Mouse (Mus musculus) hindbrain, embryonic 12.5 days (tissue): ENCODE measurements at regions not wholly inside any gene's neighbourhood (a gene's known extent, or its start where the extent isn't known, plus 50 kb on each side); places are given as distances from the start of the nearest gene placed in this dataset.
A peak's percentile ranks its signal among the peaks of the same experiment; 100 is the strongest.

Source experiments
- ATAC-seq: fragments of 200-750 bp; cut with Nextera tagmentation; 2 replicates; pipeline ENCODE4 v1.8.0; 2017; ENCODE audit warnings: moderate TSS enrichment; ENCODE audit not compliant: low FRiP score
- H3K27ac ChIP-seq: fragments of 300-500 bp; sonication (generic); 2 replicates; pipeline ENCODE4 v1.5.1; 2016; ENCODE audit warnings: mild to moderate bottlenecking
- H3K27me3 ChIP-seq: fragments of 300-500 bp; sonication (generic); 2 replicates; pipeline ENCODE4 v1.6.1; 2016; ENCODE audit warnings: mild to moderate bottlenecking
- H3K36me3 ChIP-seq: fragments of 300-500 bp; sonication (generic); 2 replicates; pipeline ENCODE4 v1.6.1; 2016; ENCODE audit warnings: mild to moderate bottlenecking
- H3K4me1 ChIP-seq: fragments of 300-500 bp; sonication (generic); 2 replicates; pipeline ENCODE4 v1.6.1; 2016
- H3K4me2 ChIP-seq: fragments of 300-500 bp; sonication (generic); replicated peaks from 2 replicates; pipeline ENCODE4 v1.6.1; 2016; ENCODE audit warnings: mild to moderate bottlenecking
- H3K4me3 ChIP-seq: fragments of 300-500 bp; sonication (generic); 2 replicates; pipeline ENCODE4 v1.5.1; 2016; ENCODE audit warnings: mild to moderate bottlenecking
- H3K9ac ChIP-seq: fragments of 300-500 bp; sonication (generic); 2 replicates; pipeline ENCODE4 v1.6.1; 2016; ENCODE audit warnings: mild to moderate bottlenecking, moderate library complexity
- H3K9me3 ChIP-seq: fragments of 300-500 bp; sonication (generic); replicated peaks from 2 replicates; pipeline ENCODE4 v1.6.1; 2016; ENCODE audit warnings: mild to moderate bottlenecking
- WGBS: fragments of 180-500 bp; shearing (Covaris S2); methylation state at CpG from one replicate; pipeline ENCODE4 v1.1.7; 2016; 5-methylcytosine and 5-hydroxymethylcytosine counted together

DNA sequence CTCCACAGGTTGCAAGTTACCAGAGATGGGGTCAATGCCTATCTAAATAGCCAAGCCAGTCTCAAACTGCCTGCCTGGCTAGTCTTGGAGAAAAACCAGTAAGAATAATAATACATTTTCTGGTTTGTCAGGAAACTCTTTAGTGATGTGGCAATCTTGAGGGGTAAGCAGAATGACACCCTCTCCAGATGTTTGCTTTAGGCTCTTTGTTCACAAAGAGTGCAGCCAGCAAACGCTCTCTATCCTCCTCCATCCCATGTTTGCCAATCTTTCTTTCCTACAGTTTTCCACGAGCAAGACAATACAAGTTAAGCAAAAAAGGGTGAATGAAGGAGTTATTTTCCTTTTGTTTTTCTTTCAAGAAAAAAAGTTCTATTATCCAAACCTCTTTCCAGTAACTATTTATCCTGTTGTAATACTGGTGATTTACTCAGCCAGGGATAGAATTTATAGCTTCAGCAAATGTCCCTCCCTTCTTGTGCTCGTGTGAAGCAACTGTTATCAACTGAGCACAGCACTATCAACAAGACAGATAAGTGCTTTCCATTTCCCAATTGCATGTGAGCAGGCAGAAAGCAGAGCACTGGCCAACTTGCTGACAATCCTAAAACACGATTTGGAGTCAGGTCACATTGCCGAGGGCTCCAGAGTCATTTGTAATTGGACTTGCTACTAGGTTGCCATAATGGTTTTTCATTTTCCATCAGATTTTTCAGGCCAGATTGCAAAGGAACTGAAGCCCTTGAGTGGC is 873.5 kb downstream of the Rapgef2 start:
- H3K4me2 ChIP-seq, result no peak overlapping the region
- ATAC-seq, result no peak
- no peaks in the 10 kb centered on the region for H3K36me3 ChIP-seq
- H3K4me1 ChIP-seq, result peaks cover 6% of the 10 kb centered on the region
- no peaks in the 10 kb centered on the region for H3K9me3 ChIP-seq
- H3K27me3 ChIP-seq, result no peaks in the 10 kb centered on the region
- no peak overlapping the region for H3K9ac ChIP-seq
- no peak overlapping the region for H3K27ac ChIP-seq
- WGBS, result 62% methylated on average over 5 of the region's 5 CpGs
- H3K4me3 ChIP-seq, result no peak overlapping the region

DNA sequence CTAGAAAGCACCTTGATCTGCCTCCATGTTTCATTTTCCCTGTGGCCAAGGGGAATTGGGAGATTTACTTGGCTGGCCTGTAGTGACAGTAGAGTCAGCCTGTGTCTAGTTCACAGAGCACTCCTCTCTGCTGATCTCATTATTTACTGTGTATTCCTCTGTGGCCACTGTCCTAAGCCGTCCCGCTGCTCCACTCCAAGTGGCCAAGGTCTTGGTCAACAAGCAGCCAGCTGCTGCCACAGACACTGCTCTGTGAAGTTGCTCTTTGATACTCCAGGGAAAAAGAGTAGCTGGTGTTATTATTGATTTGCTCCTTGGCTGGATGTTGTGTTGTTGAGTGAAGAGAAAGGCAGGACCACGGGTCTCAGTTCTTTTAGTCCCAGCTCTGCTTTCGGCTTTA is 874.9 kb downstream of the Rapgef2 start:
- Histone ChIP-seq H3K4me3 (no peak overlapping the region), H3K27ac (no peak overlapping the region), H3K27me3 (no peaks in the 10 kb centered on the region), H3K9me3 (no peaks in the 10 kb centered on the region), H3K36me3 (no peaks in the 10 kb centered on the region), H3K4me2 (no peak overlapping the region), H3K9ac (no peak overlapping the region), H3K4me1 (peaks cover 6% of the 10 kb centered on the region)
- 73% methylated on average over 4 of the region's 4 CpGs for WGBS
- ATAC-seq, result no peak

DNA sequence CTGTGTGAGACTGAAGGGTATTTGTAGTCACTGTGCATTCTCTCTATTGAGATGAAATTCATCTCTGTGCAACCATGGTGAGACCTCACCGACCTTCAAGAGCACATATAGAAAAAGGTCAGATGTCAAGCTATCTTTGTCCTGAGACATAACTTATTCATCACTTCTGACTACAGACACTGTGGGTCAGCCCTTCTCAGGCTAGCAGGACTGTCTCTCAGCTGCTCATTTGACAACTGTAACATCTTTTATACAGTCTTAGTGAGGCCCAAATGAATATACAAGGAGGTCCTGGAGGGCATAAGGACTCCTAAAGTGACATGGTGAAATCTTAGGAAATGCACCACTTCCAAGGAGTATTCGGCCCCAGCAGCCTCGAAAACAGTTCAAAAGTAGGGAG is 877.1 kb downstream of the Rapgef2 start:
- Histone ChIP-seq H3K9me3 (no peaks in the 10 kb centered on the region), H3K27ac (no peak overlapping the region), H3K9ac (no peak overlapping the region), H3K4me1 (peaks cover 6% of the 10 kb centered on the region), H3K36me3 (no peaks in the 10 kb centered on the region), H3K4me3 (no peak overlapping the region), H3K27me3 (no peaks in the 10 kb centered on the region), H3K4me2 (no peak overlapping the region)
- peak; percentile 52; the same call in 1 of the 2 replicates for ATAC-seq
- 38% methylated on average over 3 of the region's 3 CpGs for WGBS

DNA sequence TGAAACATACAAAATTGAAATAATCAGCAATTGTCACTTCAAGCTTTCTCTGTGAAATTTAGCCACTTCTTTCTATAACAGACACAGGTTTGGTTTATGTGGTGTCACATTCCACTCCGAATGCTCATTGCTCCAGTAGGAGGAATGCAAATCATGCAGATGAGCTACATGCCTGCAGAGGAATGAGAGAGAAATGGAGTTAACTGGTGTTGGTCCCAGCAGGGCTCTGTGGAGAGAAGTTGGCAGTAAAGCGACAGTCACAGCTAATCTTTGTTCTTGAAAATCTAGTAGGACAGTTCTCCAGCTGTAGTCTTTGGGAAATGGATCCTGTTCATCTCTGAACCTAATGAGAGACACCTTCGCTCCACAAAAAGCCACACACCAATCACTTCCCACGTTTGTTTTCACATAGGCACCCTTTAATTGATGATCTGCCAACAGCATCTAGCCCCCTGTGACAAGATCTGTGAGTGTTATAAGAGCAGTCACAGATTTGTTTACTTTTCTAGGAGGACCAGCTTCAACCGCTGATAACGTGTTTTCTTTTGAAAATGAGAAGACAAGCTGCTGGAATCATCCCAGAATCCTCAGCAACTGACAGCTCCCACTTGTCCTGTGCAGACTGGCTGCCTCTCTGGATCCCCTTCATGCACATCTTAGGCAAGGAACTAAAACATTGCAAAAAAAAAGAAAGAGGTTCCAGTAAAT is 880.4 kb downstream of the Rapgef2 start:
- no peak overlapping the region for H3K9ac ChIP-seq
- no peaks in the 10 kb centered on the region for H3K36me3 ChIP-seq
- no peaks in the 10 kb centered on the region for H3K9me3 ChIP-seq
- H3K4me3 ChIP-seq, result no peak overlapping the region
- peaks cover 6% of the 10 kb centered on the region for H3K4me1 ChIP-seq
- WGBS, result 42% methylated on average over 6 of the region's 6 CpGs
- no peak for ATAC-seq
- no peaks in the 10 kb centered on the region for H3K27me3 ChIP-seq
- no peak overlapping the region for H3K27ac ChIP-seq
- H3K4me2 ChIP-seq, result no peak overlapping the region

DNA sequence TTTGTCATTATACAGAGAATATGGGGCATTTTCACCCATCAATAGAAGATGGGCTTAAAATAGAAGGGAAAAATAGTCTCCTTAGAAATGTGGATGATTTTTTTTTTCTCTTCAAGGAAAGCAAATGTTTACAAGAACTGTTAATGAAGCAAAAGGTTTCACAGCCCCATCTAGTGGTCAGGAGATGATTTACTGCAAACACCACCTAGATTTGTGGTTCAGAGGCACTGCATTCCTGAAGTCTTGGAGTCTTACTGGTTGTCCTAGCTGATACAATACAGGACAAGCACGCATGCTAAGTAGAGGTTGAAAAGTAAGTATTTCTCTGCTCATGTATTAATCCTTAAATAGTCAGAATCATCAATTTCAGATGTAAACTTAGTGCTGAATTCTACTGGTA is 927.9 kb downstream of the Rapgef2 start:
- WGBS, result 60% methylated on average over 1 of the region's 1 CpGs
- ATAC-seq, result peak; percentile 43; the same call in 1 of the 2 replicates

DNA sequence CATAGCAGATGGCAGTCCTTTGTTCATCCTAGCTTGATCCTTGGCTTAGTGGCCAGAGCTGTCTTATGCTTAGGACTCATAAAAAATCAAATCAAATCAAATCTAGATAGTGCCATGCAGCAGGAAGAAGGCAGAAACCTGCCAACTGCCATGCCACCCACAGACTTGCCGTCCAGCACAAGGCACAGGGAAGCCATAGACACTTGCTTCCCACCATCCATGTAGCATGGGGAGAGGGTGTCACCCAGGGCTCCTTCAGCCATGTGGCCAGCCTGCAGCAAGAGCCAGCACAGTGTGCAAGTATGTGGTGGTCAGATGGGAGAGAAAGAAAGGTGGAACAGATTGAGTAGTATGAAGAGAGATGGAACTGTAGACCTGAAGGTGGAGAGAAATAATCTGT is 946.4 kb downstream of the Rapgef2 start:
- no peak overlapping the region for H3K4me2 ChIP-seq
- H3K27me3 ChIP-seq, result no peaks in the 10 kb centered on the region
- no peaks in the 10 kb centered on the region for H3K36me3 ChIP-seq
- 80% methylated on average over 1 of the region's 1 CpGs for WGBS
- no peaks in the 10 kb centered on the region for H3K4me1 ChIP-seq
- H3K4me3 ChIP-seq, result no peak overlapping the region
- H3K27ac ChIP-seq, result no peak overlapping the region
- no peaks in the 10 kb centered on the region for H3K9me3 ChIP-seq
- no peak overlapping the region for H3K9ac ChIP-seq
- ATAC-seq, result no peak

More for the DNA sequence above, 927.9 kb downstream of the Rapgef2 start:
- H3K4me2 ChIP-seq, result no peak overlapping the region
- H3K4me3 ChIP-seq, result no peak overlapping the region
- no peaks in the 10 kb centered on the region for H3K27me3 ChIP-seq
- no peaks in the 10 kb centered on the region for H3K4me1 ChIP-seq
- no peaks in the 10 kb centered on the region for H3K36me3 ChIP-seq
- H3K9me3 ChIP-seq, result no peaks in the 10 kb centered on the region
- no peak overlapping the region for H3K9ac ChIP-seq
- no peak overlapping the region for H3K27ac ChIP-seq

DNA sequence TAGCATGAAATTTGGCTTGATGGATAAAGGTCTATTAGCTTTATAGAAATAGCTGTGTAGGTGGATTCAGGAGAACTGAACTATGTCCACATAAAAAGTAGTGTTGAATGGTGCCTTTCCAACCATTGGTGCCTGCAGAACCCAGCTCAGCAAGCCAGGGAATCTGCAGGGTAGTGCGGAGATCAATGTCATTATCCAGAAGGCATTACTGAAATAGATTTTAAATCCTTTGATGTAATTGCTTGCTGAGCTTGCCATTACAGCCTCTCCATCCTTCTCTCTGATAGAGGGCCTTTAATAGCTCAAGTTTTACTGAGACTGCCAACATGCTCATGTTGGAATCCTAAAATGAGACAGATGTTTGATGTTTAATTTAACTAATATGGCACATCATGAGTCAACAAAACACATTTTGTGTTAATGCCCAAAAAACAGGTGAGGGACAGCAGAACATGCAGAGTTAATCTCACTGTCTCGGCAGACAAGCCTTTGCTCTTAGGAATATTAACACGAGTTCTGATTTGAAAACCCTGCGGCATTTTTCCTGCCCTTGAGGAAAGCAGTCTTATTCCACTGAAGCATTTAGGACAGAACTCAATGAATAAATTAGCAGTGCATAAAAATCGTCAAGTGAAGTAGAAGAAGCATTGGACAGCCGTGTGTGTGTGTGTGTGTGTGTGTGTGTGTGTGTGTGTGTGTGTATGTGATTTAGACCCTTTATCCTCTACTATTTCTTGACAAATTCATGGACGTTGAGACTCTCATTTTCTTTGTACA is 974.5 kb downstream of the Rapgef2 start:
- Histone ChIP-seq H3K27me3 (no peaks in the 10 kb centered on the region), H3K4me3 (no peak overlapping the region), H3K36me3 (no peaks in the 10 kb centered on the region), H3K9ac (no peak overlapping the region), H3K9me3 (no peaks in the 10 kb centered on the region), H3K4me2 (no peak overlapping the region), H3K27ac (no peak overlapping the region), H3K4me1 (no peaks in the 10 kb centered on the region)
- ATAC-seq, result no peak
- 73% methylated on average over 7 of the region's 7 CpGs for WGBS

DNA sequence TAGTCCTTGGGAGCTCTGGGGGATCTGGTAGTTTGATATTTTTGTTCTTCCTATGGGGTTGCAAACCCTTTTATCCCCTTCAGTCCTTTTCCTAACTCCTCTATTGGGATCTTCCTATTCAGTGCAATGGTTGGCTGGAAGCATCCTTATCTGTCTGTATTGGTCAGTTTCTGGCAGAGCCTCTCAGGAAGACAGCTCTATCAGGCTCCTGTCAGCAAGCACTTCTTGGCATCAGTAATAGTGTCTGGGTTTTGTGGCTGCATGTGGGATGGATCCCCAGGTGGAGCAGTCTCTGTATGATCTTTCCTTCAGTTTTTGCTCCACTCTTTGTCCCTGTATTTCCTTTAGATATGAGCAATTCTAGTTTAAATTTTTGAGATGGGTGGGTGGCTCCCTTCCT is 985.8 kb downstream of the Rapgef2 start:
- H3K9me3 ChIP-seq, result no peaks in the 10 kb centered on the region
- no peak for ATAC-seq
- H3K9ac ChIP-seq, result no peak overlapping the region
- no peaks in the 10 kb centered on the region for H3K36me3 ChIP-seq
- H3K27ac ChIP-seq, result no peak overlapping the region
- no peak overlapping the region for H3K4me2 ChIP-seq
- no peak overlapping the region for H3K4me3 ChIP-seq
- H3K27me3 ChIP-seq, result no peaks in the 10 kb centered on the region
- no peaks in the 10 kb centered on the region for H3K4me1 ChIP-seq

DNA sequence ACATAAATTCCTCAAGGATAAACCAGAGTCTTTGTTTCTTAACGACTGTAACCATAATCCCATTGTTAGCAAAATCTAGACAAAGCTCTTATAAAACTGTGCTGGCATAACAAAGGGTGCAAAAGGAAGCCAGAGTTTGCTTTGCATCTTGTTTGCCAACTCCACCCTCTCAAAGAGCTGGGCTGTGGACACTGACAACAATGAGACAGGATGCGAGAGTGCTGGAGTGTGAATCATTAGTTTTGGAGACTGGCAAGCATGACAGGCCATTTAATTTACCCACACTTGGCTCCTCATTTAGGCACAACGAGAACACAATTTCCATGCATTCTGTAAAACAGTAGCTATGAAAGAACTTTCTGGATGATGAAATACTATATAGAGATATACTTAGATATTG is 994.4 kb downstream of the Rapgef2 start:
- no peak overlapping the region for H3K4me3 ChIP-seq
- 29% methylated on average over 3 of the region's 3 CpGs for WGBS
- no peak overlapping the region for H3K9ac ChIP-seq
- H3K27ac ChIP-seq, result no peak overlapping the region
- H3K27me3 ChIP-seq, result no peaks in the 10 kb centered on the region
- no peaks in the 10 kb centered on the region for H3K36me3 ChIP-seq
- H3K4me1 ChIP-seq, result no peaks in the 10 kb centered on the region
- no peak overlapping the region for H3K4me2 ChIP-seq
- H3K9me3 ChIP-seq, result no peaks in the 10 kb centered on the region
- ATAC-seq, result no peak; the same call in 1 of the 2 replicates

DNA sequence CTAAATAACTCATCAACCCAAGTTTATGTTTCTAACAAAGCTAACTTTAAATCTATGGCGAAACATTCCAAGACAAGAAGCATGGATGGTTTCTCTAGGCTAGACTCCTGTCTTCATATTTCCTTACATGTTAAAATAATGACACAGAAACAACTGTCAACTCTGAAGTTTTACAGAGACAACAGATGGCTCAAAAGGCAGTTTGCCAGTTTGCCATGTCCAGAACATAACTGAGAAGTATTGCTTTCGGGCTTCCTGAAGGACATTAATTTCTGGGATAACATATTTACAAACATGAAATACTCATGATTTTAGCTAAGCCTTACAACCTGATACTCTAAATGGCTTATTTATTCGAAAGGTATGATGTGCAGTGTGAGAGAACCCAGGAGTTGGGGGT is 1002.2 kb downstream of the Rapgef2 start:
- Histone ChIP-seq H3K36me3 (no peaks in the 10 kb centered on the region), H3K4me2 (no peak overlapping the region), H3K9me3 (no peaks in the 10 kb centered on the region), H3K27me3 (no peaks in the 10 kb centered on the region), H3K9ac (no peak overlapping the region), H3K27ac (no peak overlapping the region), H3K4me1 (no peaks in the 10 kb centered on the region), H3K4me3 (no peak overlapping the region)
- no peak for ATAC-seq
- WGBS, result 93% methylated on average over 3 of the region's 3 CpGs

DNA sequence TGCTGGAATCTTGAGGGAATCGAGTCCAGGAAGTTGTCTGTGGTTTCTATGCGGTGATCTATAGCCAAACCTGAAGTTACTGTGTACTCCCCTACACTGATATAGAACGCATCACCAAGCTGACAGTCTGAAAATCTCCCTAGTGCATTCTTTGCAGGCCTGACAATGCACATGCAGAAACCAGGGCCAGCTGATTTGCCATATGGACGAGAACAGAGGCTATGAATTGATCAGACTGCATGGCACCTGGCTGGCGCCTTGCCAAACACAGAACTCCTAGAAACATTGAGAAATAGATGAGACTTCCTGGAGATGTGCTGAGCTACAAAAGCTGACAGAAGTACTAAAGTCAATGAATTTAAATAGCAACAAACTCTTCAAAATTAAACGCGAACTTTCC is 1049.4 kb downstream of the Rapgef2 start:
- no peak overlapping the region for H3K4me3 ChIP-seq
- no peaks in the 10 kb centered on the region for H3K36me3 ChIP-seq
- WGBS, result 85% methylated on average over 7 of the region's 7 CpGs
- H3K9me3 ChIP-seq, result no peaks in the 10 kb centered on the region
- no peak overlapping the region for H3K4me2 ChIP-seq
- H3K27ac ChIP-seq, result no peak overlapping the region
- H3K9ac ChIP-seq, result no peak overlapping the region
- H3K27me3 ChIP-seq, result no peaks in the 10 kb centered on the region
- no peak for ATAC-seq
- no peaks in the 10 kb centered on the region for H3K4me1 ChIP-seq

DNA sequence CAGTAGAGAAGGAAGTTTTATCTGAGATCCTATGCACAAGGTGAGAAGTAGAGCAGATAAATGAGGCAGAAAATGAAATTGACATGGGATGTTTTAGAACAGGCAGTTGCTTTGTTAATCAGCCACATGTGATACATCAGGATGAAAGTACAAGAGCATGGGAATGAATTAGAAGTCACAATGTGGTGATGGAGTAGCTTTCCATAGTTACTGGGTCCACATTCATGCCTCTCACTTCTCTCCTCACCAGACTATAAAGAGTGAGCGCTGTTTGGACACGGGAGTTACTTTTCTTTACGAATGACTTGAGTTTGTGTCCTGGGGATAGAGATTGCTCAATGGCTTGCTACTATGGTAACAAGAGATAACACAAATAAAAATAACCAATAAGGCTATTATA is 1076.6 kb downstream of the Rapgef2 start:
- no peaks in the 10 kb centered on the region for H3K9me3 ChIP-seq
- H3K36me3 ChIP-seq, result no peaks in the 10 kb centered on the region
- no peak overlapping the region for H3K27ac ChIP-seq
- no peaks in the 10 kb centered on the region for H3K27me3 ChIP-seq
- H3K4me1 ChIP-seq, result no peaks in the 10 kb centered on the region
- ATAC-seq, result no peak
- no peak overlapping the region for H3K9ac ChIP-seq
- WGBS, result 43% methylated on average over 3 of the region's 3 CpGs
- no peak overlapping the region for H3K4me3 ChIP-seq
- H3K4me2 ChIP-seq, result no peak overlapping the region
